Mouse (Mus musculus): ENCODE measurements around the gene Map4k3.
"Not testable (repeated sequence)": the region's sequence is repeated elsewhere in the genome, so short reads cannot be mapped to it uniquely, and the experiment has no call there.

Gene Map4k3

DNA sequence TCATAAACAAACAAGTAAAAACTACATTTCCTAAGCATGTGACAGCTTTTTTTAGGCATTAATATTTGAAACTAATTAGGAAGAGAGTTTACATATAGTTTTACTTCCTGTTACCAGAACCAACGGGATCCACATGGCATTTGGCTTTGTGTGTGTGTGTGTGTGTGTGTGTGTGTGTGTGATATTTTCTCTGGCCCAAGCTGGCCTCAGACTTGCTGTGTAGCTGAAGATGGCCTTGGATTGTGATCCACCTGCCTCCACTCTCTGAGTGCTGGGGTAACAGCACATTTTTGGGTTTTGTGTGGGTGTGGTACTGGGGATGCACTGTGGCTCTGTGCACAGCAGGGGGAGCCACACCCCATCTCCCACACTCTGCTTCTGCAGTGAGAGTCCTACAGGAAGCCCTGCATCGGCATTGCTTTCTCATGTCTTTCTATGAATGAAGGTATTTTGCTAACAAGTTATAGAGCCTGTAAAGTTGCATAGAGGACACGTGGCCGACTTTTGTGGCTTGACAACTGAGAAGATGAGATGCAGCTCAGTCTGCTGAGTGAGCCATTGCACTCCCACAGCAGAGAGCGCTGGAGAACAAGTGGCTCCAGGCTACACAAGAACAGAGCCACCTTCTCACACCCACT is 107.4 kb downstream of the Map4k3 start:
- peak; percentile 78 for DNase-seq

DNA sequence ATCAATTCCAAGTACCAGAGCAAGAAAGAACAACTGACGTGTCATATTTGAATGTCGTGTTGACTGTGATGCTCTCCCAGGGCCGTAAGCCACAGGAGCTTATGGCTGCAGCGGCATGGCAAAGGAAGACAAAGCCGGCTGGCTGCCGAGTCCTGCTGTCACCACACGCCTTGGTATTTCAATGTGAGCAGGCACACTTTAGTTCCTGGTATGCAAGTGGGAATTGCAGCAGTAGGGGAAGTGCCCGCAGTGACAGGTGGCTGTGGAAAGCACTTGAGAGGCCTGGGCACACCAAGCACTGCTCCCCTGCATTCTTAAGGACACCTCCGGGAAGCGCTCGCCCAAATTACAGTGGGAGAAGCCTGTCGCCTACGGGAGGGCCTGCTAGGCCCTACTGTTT is 108.7 kb downstream of the Map4k3 start:
- no peak for DNase-seq

DNA sequence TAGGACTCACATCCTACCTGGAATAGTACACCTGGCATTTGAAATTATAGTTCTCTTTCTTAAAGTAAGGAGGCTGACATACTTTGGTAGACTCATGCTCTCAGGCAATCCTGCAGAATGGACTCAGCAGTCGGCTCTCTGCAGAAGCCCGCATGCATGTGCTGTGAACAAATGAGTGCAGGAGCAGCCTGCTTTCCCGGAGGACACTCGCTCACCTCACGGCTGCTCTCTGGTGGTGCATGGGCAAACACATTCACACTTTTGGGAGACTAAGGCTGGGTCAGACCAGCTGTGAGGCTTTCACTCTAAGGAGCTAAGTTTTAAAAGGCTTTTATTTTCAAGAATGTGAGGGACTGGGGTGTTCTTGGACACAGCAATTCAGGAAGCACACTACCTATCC is 109.4 kb downstream of the Map4k3 start:
- no peak for DNase-seq

DNA sequence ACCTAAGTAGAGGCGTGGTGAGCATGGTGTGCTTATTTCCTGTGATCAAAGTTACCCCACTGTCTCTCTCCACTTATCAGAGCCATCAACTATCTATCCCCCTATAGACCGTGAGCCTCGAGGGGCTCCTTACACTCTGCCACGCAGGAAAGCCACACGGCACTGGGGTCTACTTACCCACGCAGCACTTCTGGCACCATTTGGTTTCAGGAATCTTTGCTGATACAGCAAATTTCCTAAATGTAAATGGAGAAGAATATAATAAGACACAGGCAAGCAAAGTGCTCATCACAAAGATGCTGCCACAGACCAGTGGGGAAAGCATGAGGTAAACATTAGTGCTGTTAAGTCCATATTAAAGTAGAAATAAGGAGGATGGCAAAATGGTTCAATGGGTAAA is 124.5 kb downstream of the Map4k3 start:
- no peak for DNase-seq

DNA sequence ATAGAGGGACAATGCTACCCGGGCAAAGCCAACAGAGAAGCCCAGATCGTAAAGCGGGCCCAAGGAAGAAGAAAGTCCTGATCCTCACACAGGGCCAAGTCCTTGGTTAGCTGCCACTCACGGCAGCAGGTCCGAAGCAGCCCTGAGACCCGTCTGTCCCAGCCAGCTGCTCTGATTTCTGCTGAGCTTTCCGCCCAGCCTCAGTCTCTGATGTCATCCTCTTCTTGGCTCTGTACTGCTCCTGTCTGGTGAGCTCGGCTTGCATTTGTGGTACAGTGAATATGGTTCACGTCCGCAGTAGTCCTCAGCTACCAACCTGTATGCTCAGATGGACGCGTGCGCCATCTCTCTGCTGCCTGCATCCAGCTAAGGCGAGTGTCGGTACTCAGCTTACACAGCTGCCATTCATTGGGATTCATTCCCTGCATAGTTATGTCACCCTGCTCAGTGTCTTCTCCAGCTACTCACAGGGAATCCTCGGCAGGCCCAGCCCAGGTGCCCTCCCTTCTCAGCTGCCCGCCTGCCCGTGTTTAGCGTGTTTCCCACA is 125.1 kb downstream of the Map4k3 start:
- no peak for DNase-seq

DNA sequence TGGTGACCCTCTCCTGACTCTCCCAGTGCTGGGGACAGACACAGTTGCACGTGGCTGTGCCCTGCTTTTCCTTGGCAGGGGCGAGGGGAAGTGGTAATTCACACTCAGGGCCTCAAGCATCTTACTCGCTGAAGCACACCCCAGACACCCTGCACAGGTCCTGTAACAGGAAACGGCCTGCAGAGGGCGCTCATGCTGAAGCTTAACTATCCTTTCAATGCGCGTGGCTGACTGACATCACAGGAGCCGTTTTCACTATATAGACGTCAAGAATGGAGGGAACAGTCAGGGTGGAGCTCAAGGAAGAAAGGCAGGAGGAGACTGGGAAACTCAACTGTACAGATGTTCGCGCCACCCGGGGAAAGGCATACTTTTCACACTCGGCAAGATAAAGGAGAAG is 126.9 kb downstream of the Map4k3 start:
- DNase-seq, result peak; percentile 63

DNA sequence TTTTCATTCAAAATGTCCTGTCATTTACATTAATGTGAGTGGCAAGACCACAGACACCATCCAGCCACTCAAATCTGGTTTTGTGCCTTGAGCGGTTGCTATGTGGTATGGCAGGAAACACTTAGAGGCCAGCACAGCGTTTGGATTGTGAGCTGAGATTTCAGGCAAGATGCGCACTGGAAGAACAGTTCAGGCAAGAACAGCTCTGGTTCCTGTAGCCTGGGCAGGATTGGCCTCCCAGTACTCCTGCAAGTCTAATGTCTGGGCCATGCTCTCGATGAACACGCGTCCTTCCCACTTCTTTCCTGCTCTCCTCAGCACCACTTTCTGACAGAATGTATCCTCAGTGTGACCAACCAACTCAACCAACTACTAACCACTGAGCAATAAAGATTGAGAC is 145.2 kb downstream of the Map4k3 start:
- DNase-seq, result no peak

DNA sequence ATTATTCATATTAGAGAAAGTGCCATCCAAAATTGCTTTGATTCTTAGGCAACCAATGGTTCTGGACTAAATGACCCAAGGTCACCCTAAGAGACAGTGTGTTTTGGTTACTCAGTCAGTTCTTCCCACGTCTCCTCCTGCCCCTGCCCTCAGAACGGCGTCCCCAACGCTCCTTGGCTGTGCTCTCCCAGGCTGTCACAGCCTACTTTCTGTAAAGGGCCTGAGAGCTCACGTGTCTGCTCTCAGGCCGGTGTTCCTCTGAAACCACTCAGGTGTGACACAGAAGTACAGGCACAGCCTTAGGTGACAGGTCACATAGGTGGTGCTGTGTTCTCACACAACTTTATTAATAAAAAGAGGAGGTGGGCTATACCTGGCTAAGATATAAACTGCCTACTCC is 148.4 kb downstream of the Map4k3 start:
- no peak for DNase-seq

DNA sequence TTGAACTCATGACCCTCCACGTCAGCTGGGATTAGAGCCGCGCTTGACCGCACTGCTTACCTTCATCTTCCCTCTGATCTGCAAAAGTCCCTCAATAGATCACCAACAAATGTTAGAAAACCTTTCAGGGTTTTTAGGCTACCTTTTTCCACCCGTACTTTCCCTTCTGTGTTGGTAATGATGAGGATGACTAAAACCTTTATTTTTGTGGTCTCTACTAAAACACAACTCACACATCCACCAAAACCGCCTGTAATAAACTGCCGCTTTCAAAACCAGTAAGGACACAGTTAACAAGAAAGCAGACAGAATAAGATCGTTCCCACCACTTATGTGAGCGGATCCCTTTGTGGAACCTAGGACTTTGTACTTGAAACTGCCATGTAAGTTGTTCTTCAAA is 149.2 kb downstream of the Map4k3 start:
- no peak for DNase-seq

DNA sequence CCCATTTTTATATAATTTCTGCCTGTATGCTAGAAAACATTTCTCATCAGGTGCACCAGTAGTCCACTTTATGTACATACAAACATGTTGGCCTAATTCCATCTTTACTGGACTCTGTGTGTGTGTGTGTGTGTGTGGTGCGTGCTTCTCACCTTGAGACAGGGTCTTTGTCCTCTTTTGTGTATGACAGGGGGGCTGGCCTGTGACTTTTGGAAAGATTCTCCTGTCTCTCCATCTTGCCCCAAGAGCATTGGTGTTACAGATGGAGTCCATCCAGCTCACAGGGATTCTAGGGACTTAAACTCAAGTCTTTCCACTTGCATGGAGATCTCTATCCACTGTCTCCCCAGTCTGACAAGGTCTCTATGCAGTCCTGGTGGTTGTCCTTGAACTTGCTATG is 150.2 kb downstream of the Map4k3 start:
- no peak for DNase-seq

DNA sequence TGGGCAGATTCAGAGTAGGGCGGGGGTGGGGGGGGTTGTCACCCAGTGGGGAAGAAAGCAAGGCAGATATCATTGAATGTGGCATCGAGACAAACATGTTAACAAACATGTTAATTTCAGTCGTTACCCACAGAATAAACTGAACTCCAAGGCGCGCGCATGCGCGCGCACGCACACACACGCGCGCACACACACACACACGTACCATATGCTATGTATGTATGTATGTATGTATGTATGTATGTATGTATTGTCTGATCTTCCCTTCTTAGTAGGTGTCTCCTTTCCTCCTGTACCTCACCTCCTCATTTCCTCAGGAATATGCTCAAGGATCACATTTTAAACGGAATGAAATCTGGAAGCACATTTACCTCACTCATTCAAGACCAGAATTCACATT is 150.6 kb downstream of the Map4k3 start, which contains the start of gene Cdkl4:
Gene Cdkl4 (minus strand): TSS at position 175 of the 400 bp plus-strand sequence.
- DNase-seq, result no peak

DNA sequence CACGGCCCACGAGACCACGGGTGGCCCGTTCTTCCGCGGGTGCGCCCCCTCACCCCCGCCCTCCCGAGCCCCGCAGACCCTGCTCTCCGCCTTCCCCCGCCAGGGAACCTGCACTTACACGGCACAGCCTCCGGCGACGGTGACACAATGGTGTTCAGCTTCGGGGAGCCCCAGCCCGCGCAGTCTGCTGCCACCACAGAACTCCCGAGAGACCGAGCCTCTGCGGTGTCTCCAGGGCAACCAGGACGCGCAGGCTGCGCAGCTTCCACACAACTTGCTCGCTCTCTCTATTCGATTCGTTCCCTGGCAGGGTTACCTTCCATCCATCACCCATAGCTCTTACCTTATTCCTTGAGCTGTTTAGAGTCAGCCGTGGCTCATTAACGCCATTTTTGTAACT is 151.1 kb downstream of the Map4k3 start:
- peak; percentile 72 for DNase-seq

DNA sequence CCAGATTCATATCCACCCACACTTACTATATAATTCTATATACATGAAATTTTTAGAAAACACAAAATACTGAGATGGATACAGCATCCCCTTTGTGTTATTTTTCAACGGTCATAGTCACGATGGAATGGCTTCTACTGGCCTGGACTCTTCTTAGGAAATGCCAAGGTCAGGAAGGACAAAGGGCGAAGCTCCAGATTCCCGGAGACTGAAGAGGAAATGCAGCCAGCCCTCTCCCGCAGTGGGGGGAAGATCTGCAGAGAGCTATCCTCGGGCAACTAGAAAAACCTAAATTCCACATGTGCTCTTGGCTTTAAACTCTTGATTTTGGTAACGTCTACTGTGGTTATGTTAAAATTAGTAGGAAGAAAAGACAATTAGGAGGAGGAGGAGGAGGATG is 153.3 kb downstream of the Map4k3 start:
- DNase-seq, result peak; percentile 39

DNA sequence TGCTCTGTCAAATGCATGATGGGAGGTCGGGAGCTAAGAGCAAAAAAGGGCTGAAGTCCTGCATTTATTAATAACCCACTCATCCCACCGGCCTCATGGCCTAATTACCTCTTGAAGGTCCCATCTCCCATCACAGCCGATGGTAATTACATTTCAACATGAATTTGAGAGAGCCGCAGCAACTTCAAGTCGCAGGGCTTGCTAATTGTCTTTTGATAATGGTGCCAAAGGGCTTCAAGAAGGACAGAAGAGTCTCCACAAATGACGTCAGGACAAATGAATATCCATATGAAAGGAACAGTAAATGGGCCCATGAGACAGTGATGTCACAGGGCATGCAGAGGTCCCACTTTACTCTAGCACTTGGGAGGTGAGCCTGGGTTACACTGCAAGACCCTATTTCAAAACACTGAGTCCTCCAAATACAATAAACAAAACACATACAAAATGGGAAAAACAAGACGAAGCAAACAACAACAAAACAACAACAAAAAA is 153.8 kb downstream of the Map4k3 start:
- no peak for DNase-seq

DNA sequence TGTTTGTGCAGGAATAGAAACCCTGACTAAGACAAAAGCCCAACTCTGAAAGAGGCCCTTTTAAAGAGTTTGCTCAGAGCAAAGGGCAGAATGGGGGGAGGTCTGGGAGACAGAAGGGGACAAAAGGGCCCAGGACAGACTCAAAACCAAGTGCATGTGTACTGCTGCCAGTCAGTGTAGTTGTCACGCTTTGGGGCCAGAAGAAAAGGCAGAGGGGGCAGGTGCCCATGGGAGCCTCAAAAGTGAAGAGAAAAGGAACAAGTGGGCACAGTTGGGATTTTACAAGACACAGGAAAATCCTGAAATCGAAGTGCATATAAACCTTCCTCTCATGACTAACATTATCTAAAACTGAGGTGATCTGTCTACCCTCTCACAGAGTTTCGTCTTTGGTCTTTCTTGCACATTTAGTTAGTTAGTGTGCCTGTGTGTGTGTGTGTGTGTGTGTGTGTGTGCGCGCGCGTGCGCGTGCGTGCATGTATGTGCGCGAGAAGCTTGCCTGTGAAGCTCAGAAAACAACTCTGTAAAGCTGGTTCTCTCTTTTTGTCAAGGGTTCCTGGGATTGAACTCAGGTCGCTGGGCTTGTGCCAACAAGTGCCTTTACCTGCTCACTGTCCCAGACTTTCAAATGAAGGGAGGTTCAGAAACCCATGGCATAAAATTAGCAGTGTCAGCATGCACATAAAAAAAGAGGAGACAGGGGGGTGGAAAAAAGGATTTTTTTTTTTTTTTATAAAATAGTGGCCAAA is 155.9 kb downstream of the Map4k3 start:
- no peak for DNase-seq

DNA sequence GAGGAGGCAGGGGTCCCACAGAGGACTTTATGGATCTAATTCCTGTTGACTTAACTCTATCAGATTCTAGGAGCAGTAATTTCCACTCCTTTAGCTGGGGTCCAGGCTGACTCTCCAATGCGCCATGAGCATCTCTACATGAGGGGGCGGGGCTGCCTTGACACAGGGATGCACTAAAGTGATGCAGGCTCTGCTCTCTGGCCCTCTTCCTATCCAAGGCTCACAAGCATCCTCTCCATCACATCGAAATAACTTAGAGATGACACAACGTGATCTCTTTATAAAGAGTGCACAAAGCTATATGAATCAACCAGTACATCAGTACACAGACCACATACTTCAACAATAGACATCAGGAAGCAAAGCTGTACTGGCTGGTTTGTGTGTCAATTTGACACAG is 156.8 kb downstream of the Map4k3 start:
- DNase-seq, result no peak

DNA sequence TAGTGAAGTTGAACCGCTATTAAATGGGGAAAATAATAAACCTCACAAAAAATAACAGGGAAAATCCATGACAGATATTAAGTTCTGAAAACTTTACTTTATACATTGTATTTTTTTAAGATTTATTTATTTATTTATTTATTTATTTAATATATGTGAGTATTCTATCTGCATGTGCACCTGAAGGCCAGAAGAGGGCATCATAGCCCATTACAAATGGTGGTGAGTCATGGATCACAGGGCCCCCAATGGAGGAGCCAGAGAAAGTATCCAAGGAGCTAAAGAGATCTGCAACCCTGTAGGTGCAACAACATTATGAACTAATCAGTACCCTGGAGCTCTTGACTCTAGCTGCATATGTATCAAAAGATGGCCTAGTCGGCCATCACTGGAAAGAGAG is 158.6 kb downstream of the Map4k3 start:
- not testable (repeated sequence) for DNase-seq

DNA sequence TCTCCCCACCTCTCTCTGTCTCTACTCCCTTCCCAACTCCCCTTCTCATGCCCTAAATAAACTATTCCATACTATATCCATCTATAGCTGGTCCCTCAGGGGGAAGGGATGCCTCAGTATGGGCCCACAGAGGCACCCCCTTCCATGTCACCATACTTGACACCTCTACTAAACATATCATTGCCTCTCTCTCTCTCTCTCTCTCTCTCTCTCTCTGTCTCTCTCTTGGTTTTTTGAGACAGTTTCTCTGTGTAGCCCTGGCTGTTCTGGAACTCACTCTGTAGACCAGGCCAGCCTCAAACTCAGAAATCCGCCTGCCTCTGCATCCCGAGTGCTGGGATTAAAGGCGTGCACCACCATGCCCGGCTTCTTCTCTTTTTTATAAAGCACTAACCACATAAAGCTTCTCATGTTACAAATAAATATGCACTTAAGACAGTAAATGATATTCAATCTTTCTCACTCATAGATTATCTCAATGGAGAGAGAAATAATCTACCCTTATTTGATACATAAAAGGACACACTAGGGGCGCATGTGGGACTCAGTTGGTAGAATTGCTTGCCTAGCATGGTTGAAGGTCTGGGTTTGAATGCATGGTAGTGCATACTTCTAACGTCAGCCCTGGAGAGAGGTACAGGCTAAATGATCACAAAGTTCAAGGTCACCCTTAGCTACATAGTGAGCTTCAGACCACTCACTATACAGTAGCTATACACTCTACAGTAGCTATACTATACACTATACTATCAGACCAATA is 159.3 kb downstream of the Map4k3 start:
- DNase-seq, result no peak

DNA sequence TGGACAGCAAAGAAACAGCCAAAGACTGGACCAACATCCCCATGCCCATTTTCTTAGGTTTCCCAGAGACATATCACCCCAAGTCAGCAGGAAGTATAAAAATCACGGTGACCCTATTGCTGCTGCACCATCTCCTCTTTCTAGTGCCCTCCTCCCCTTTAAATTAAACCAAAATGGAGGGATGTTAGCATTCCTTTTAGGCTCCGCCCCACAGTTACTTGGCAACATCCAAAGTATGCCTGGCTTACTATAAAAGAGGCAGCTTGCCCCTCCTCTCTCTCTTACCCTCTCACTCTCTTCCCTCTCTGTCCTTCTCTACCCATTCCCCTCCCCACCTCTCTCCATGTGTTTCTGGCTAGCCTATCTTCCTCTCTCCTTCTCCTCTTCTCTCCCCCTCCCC is 159.8 kb downstream of the Map4k3 start:
- no peak for DNase-seq

DNA sequence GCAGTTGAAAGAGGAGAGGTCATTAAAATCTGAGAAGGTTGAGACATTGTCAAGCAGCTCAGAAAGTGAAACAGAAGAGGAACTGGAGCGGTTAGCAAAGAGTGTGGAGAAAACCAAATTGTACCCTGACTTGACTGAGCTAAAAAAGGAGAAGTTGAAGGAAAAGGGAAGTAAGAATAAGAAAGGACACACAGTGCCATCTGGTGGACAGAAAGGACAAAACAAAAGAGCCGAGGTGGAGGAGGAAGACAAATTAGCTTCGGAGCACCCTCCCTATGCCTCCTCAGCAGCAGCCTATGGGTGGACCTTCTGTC is 163.7 kb downstream of the Map4k3 start:
- peak; percentile 26 for DNase-seq

DNA sequence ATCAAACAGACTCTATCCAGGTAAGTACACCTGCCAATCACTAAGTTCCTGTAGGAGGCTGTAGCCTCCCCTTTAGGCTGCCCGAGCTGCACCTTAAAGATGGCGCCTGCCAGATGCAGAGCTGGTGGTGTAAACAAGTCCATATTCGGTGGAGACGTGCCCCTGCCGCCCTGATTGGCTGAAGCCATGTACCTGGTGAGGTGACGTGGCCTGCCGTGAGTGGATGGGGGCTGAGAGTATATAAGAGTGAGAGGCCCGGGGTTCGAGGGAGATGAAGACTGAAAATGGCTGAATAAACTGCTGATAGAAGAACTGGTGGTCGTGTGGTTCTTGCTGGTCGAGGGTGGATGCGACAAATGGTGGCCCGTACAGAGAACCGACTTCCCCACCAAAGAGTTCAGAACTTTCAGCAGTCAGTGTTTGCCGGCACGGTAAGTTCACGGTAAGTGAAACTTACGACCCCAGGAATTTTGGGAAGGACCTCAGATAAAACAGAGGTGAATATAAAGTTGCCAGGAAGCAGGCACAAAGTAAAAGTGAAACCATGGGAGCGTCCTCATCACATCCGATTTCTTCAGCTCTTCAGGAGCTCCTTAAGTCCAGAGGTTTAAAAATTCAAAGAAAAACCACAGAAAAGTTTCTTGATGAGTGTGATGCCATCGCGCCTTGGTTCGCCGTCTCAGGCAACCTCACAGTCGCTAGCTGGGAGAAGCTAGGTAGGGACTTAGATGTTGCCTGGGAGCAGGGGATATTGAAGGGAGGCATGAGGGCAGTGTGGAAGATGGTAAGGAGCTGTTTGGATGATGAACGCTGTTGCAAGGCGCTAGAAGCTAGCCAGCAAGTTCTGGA is 164.3 kb downstream of the Map4k3 start:
- not testable (repeated sequence) for DNase-seq

DNA sequence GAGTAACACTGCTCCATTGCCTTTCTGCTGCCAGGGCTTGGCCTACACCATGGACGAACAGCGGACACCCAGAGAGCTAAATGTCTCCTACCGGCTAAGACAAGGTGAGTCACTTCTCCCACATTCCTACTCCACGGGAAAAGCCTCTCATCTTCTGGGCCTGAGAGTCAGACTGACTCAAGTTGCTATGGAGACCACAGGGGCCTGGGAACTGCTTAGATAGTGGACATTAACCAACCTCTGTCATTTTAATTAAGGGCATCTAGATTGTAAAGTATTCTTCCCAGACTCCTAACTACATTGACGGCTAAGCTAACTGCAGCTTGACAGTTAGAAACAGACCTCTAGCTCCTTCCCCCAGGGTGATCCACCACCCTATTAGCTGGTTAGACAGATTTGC is 165.5 kb downstream of the Map4k3 start:
- no peak for DNase-seq

Data from kidney, postnatal 10 days (tissue).